Mouse (Mus musculus) lung, embryonic 15.5 days (tissue): ENCODE results near the gene Hyal1. TPM values are rescaled to one million over a fixed set of nuclear protein-coding genes. Genes with fewer than 3 reads are reported as not detected.

Source experiments
- ATAC-seq: fragments of 200-750 bp; cut with Nextera tagmentation; 2 replicates; pipeline ENCODE4 v1.8.0; 2017; ENCODE audit warnings: moderate number of reproducible peaks, borderline replicate concordance; ENCODE audit not compliant: low FRiP score, low TSS enrichment; ENCODE audit errors: extremely low read depth
- H3K27ac ChIP-seq: fragments of 300-500 bp; sonication (generic); 2 replicates; pipeline ENCODE4 v1.5.1; 2015; ENCODE audit warnings: moderate library complexity, mild to moderate bottlenecking, inconsistent platforms
- H3K27me3 ChIP-seq: fragments of 300-500 bp; sonication (generic); 2 replicates; pipeline ENCODE4 v1.6.1; 2015; ENCODE audit warnings: inconsistent platforms
- H3K36me3 ChIP-seq: fragments of 300-500 bp; sonication (generic); 2 replicates; pipeline ENCODE4 v1.6.1; 2015; ENCODE audit warnings: inconsistent platforms
- H3K4me1 ChIP-seq: fragments of 300-500 bp; sonication (generic); 2 replicates; pipeline ENCODE4 v1.6.1; 2015; ENCODE audit warnings: inconsistent platforms
- H3K4me2 ChIP-seq: fragments of 300-500 bp; sonication (generic); 2 replicates; pipeline ENCODE4 v1.6.1; 2015; ENCODE audit warnings: inconsistent platforms, mild to moderate bottlenecking, moderate library complexity
- H3K4me3 ChIP-seq: fragments of 300-500 bp; sonication (generic); 2 replicates; pipeline ENCODE4 v1.5.1; 2015; ENCODE audit warnings: mild to moderate bottlenecking, inconsistent platforms
- H3K9ac ChIP-seq: fragments of 300-500 bp; sonication (generic); 2 replicates; pipeline ENCODE4 v1.6.1; 2015; ENCODE audit warnings: inconsistent platforms
- H3K9me3 ChIP-seq: fragments of 300-500 bp; sonication (generic); 2 replicates; pipeline ENCODE4 v1.6.1; 2016; ENCODE audit warnings: inconsistent platforms
- WGBS: fragments of 180-500 bp; shearing (Covaris S2); methylation state at CpG from one replicate; pipeline ENCODE4 v1.1.7; 2015; 5-methylcytosine and 5-hydroxymethylcytosine counted together
- polyA plus RNA-seq: library from polyadenylated mRNA; unstranded; fragments of >200 nt; fragmentation: Nextera tagmentation; extraction: Ambion mirVana; gene quantifications from 2 replicates; pipeline ENCODE4 v1.2.1, GENCODE M21; 2015

Hyal1 gene
- polyA plus RNA-seq, 1 experiment from 2014 or later = 9.6 TPM

DNA sequence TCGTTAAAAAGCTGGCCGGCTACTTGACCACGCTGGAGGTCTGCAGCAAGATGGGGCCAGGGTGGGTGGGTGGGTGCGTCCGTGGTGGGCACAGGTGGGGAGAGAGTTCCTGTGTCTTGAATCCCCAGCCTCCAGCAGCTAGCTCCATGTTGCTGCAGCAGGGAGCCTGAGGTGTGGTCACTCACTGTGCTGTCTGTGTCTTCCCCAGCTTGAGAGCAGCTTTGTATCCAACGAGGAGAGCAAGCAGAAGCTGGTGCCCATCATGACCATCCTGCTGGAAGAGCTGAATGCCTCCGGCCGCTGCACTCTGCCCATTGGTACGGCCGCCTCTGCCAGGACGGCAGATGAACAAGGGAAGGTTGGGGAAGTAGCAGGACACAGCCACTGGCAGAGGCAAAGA lies 33.4 kb upstream of the Hyal1 start:
- 83% methylated on average over 11 of the region's 11 CpGs for WGBS
- Histone ChIP-seq H3K4me1 (peaks cover 34% of the 10 kb centered on the region), H3K9ac (no peak overlapping the region), H3K27me3 (no peaks in the 10 kb centered on the region), H3K4me3 (no peak overlapping the region), H3K4me2 (no peak overlapping the region), H3K9me3 (no peaks in the 10 kb centered on the region), H3K36me3 (peaks cover 26% of the 10 kb centered on the region), H3K27ac (no peak overlapping the region)
- no peak for ATAC-seq

GRCm38 (mm10) chr9:107544196-107544700 lies 32.5 kb upstream of the Hyal1 start:
- no peak overlapping the region for H3K9ac ChIP-seq
- H3K9me3 ChIP-seq = no peaks in the 10 kb centered on the region
- H3K36me3 ChIP-seq = peaks cover 16% of the 10 kb centered on the region
- WGBS = 93% methylated on average over 17 of the region's 17 CpGs
- no peaks in the 10 kb centered on the region for H3K27me3 ChIP-seq
- no peak overlapping the region for H3K4me2 ChIP-seq
- no peak overlapping the region for H3K4me3 ChIP-seq
- no peak overlapping the region for H3K27ac ChIP-seq
- peaks cover 34% of the 10 kb centered on the region for H3K4me1 ChIP-seq
- ATAC-seq = no peak

DNA sequence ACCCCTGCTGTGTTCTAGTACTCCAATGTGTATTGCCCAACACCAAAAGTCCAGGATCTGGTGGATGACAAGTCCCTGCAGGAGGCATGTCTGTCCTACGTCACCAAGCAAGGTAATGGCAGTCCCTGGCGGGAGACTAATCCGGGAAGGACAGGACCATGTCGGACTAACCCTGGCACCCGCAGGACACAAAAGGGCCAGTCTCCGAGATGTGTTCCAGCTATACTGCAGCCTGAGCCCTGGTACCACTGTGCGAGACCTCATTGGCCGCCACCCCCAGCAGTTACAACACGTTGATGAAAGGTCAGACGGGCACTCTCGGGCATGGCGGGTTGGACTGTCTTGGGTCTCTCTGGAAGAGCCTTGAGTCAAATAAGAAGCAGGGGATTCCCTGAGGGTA lies 32.0 kb upstream of the Hyal1 start:
- WGBS = 90% methylated on average over 12 of the region's 12 CpGs
- Histone ChIP-seq H3K4me3 (no peak overlapping the region), H3K27ac (no peak overlapping the region), H3K4me2 (no peak overlapping the region), H3K9ac (no peak overlapping the region), H3K36me3 (peaks cover 12% of the 10 kb centered on the region; the same call in 1 of the 2 replicates), H3K27me3 (no peaks in the 10 kb centered on the region), H3K9me3 (no peaks in the 10 kb centered on the region), H3K4me1 (peaks cover 34% of the 10 kb centered on the region)
- no peak for ATAC-seq

GRCm38 (mm10) chr9:107545199-107545598 lies 31.5 kb upstream of the Hyal1 start:
- no peaks in the 10 kb centered on the region for H3K9me3 ChIP-seq
- no peak overlapping the region for H3K9ac ChIP-seq
- WGBS = 85% methylated on average over 10 of the region's 10 CpGs
- ATAC-seq = no peak
- no peak overlapping the region for H3K27ac ChIP-seq
- H3K4me1 ChIP-seq = peaks cover 37% of the 10 kb centered on the region
- no peak overlapping the region for H3K4me2 ChIP-seq
- H3K4me3 ChIP-seq = no peak overlapping the region
- H3K36me3 ChIP-seq = peaks cover 9% of the 10 kb centered on the region; the same call in 1 of the 2 replicates
- H3K27me3 ChIP-seq = no peaks in the 10 kb centered on the region

DNA sequence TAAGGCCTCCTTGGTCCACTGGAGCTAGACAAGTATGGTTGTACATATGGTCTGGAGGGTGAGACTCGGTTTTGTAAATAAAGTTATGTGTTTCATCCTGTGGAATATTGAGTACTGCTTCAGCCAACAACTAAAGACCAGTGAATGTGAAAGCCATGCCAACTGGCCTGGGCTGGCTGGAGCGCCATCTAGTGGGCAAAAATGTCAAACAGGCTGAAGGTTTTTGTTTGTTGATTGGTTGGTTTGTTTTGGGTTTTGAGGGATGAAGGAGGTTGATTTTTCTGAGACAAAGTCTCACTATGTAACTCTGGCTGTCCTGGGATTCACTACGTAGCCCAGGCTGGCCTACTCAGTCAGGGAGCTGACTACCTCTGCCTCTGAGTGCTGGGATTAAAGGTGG lies 31.1 kb upstream of the Hyal1 start:
- Histone ChIP-seq H3K27ac (no peak overlapping the region), H3K9ac (no peak overlapping the region), H3K4me1 (peaks cover 41% of the 10 kb centered on the region), H3K4me3 (no peak overlapping the region), H3K4me2 (no peak overlapping the region), H3K36me3 (peaks cover 9% of the 10 kb centered on the region; the same call in 1 of the 2 replicates), H3K27me3 (no peaks in the 10 kb centered on the region), H3K9me3 (no peaks in the 10 kb centered on the region)
- 12% methylated on average over 3 of the region's 3 CpGs for WGBS
- no peak for ATAC-seq

DNA sequence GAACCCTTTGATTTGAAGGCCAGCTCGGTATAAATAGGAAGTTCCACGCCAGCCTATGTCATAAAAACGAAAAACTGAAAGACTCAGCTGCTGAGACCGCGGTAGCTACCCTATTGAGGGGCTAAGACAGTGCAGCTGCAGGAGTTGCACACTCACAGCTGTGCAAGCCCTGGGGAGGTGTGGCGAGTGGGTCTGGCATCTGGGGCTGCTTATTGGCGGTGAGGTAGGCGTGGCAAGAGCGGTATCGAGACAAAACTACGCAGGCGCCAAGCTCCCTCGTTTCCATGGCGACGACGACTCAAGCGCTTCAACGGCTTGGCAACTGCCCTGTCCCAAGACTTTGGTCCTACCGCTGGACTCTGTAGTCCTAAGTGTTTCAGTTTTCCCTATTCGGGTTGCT lies 29.7 kb upstream of the Hyal1 start, which contains the start of gene Zmynd10:
TSS of gene Zmynd10 (plus strand) at position 273 of the 400 bp plus-strand sequence.
- Histone ChIP-seq H3K9me3 (no peaks in the 10 kb centered on the region), H3K4me2 (peak within 1 kb of the TSS; percentile 44), H3K27ac (no peak within 1 kb of the TSS; the same call in 1 of the 2 replicates), H3K4me3 (peak within 1 kb of the TSS; percentile 19), H3K36me3 (peaks cover 9% of the 10 kb centered on the region; the same call in 1 of the 2 replicates), H3K27me3 (no peaks in the 10 kb centered on the region), H3K4me1 (peaks cover 44% of the 10 kb centered on the region), H3K9ac (no peak within 1 kb of the TSS)
- WGBS = 1% methylated on average over 20 of the region's 20 CpGs
- peak; percentile 41; the same call in 1 of the 2 replicates for ATAC-seq

DNA sequence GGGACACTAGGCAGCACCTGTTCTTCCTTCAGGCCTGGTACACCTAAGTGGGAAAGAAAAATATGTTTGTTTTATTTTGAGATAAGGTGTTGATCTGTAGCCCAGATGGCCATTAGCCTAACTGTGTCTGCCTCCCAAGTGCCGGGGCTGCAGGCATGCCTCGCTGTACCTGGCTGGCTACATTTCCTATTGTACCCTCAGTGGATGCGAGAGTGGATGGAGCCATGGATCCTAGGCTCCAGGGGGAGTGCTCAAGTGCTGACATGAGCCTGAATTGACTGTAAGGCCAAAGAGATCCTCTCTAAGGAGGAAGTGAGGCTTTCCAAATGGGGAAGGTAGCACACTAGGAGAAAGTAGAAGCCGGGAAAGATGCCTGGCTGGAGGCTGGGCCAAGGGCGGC lies 28.8 kb upstream of the Hyal1 start:
- Histone ChIP-seq H3K4me3 (no peak overlapping the region), H3K27ac (no peak overlapping the region), H3K9me3 (no peaks in the 10 kb centered on the region), H3K4me1 (peaks cover 46% of the 10 kb centered on the region), H3K4me2 (no peak overlapping the region), H3K27me3 (no peaks in the 10 kb centered on the region), H3K36me3 (peaks cover 9% of the 10 kb centered on the region; the same call in 1 of the 2 replicates), H3K9ac (no peak overlapping the region)
- no peak for ATAC-seq
- 72% methylated on average over 5 of the region's 5 CpGs for WGBS

DNA sequence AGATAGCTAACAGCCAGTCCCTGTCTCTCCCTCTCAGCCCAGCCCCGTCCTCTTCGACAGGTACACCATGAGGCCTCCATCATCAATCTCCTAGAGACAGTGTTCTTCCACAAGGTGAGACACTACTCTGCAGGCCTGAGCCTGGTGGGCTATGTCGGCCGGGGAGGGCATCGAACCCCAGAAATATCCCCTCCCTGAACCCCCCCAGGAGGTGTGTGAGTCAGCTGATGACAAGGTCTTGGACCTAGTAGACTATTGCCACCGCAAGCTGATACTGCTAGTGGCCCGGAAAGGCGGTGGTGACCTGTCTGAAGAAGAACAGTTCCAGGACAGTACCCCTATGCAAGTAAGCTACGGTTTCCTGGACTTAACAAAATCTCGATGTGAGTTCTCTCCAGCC lies 27.9 kb upstream of the Hyal1 start:
- no peak overlapping the region for H3K4me3 ChIP-seq
- no peak overlapping the region for H3K4me2 ChIP-seq
- H3K36me3 ChIP-seq = peaks cover 9% of the 10 kb centered on the region; the same call in 1 of the 2 replicates
- 87% methylated on average over 10 of the region's 10 CpGs for WGBS
- no peaks in the 10 kb centered on the region for H3K27me3 ChIP-seq
- H3K9ac ChIP-seq = no peak overlapping the region
- ATAC-seq = no peak
- H3K9me3 ChIP-seq = no peaks in the 10 kb centered on the region
- H3K27ac ChIP-seq = no peak overlapping the region
- peaks cover 54% of the 10 kb centered on the region for H3K4me1 ChIP-seq

- Histone ChIP-seq H3K4me3 (no peak overlapping the region), H3K4me1 (peaks cover 54% of the 10 kb centered on the region), H3K27ac (no peak overlapping the region), H3K4me2 (no peak overlapping the region), H3K36me3 (peaks cover 6% of the 10 kb centered on the region; the same call in 1 of the 2 replicates), H3K27me3 (no peaks in the 10 kb centered on the region), H3K9me3 (no peaks in the 10 kb centered on the region), H3K9ac (no peak overlapping the region)
- ATAC-seq = no peak
- whole genome bisulfite sequencing = 69% methylated on average over 20 of the region's 20 CpGs
Observed at GRCm38 (mm10) chr9:107549297-107550074, 27.2 kb upstream of the Hyal1 start.

GRCm38 (mm10) chr9:107550491-107551116 lies 26.1 kb upstream of the Hyal1 start:
- Histone ChIP-seq H3K27me3 (no peaks in the 10 kb centered on the region), H3K4me2 (peak overlapping the region; percentile 96), H3K4me1 (peaks cover 58% of the 10 kb centered on the region), H3K9me3 (no peaks in the 10 kb centered on the region), H3K36me3 (no peaks in the 10 kb centered on the region), H3K27ac (peak overlapping the region; percentile 65), H3K4me3 (peak overlapping the region; percentile 53), H3K9ac (peak overlapping the region; percentile 74)
- ATAC-seq = no peak
- 34% methylated on average over 23 of the region's 23 CpGs for WGBS

GRCm38 (mm10) chr9:107551117-107551889 lies 25.4 kb upstream of the Hyal1 start, which contains the start of gene Rassf1:
Gene Rassf1 (plus strand): TSS chr9:107551555.
- WGBS = 1% methylated on average over 63 of the region's 63 CpGs
- ATAC-seq = peak; percentile 50; the same call in 1 of the 2 replicates

More at GRCm38 (mm10) chr9:107551117-107551889, 25.4 kb upstream of the Hyal1 start, which contains the start of gene Rassf1:
- Histone ChIP-seq H3K9ac (peak within 1 kb of the TSS; percentile 74), H3K9me3 (no peaks in the 10 kb centered on the region), H3K4me3 (peak within 1 kb of the TSS; percentile 53), H3K36me3 (no peaks in the 10 kb centered on the region), H3K27ac (peak within 1 kb of the TSS; percentile 65), H3K27me3 (no peaks in the 10 kb centered on the region), H3K4me1 (peaks cover 64% of the 10 kb centered on the region), H3K4me2 (peak within 1 kb of the TSS; percentile 96)
